Mouse (Mus musculus) lung, postnatal 36 days (tissue): ENCODE measurements around the gene Olfr463.

Experiments used
- DNase-seq: peaks from one replicate; pipeline ENCODE4 v3.0.0; 2022; ENCODE audit warnings: mixed read lengths

The Olfr463 gene

DNA sequence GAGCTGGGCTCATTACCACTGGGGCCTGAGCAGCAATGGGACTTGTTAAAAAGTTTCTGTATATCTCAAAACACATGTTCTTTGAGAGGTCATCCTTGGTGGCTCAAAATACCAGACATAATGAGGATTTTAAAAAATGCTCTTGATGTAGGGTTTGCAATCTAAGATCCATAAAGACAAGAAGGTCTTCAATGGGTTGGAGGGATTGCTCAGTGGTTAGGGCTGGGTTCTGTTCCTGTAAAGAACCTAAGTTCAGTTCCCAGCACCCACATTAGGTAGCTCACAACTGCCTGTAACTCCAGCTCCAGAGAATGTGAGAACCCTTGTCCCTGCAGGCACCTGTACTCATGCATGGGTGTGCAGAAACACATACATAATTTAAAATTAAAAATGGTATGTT lies at the start of gene Olfr463:
Olfr463 (minus strand) TSS at position 101 of the 400 bp plus-strand sequence.
- DNase-seq = no peak

GRCm38 (mm10) chr11:87935467-87935866 lies 38.3 kb upstream of the Olfr463 start:
- DNase-seq = no peak

- no peak for DNase-seq
These were observed 36.5 kb upstream of the Olfr463 start for GRCm38 (mm10) chr11:87933731-87934130.

DNA sequence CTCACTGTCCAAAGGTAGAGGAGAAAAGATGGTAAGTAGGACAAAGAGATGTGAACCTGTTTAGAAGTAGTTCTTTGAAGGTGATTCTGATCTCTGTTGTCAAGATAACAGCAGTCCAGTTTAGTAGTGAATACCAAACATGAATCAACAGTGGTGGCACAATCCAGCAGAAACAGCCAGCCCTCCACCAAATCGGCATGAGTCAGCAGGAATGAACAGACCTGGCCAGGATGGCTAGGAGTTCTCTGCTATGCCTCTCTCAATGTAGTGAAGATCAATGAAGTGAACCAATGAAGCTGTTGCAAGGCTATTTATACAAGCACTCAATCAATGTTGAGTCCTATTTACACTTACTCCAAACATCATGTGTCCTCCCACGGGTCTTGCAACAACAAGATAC lies 33.2 kb upstream of the Olfr463 start:
- no peak for DNase-seq

- DNase-seq = peak; percentile 3
These were observed 23.8 kb upstream of the Olfr463 start, which contains the start of gene Olfr464 for GRCm38 (mm10) chr11:87920966-87921365. TSS of gene Olfr464 (minus strand) at chr11:87920967.

DNA sequence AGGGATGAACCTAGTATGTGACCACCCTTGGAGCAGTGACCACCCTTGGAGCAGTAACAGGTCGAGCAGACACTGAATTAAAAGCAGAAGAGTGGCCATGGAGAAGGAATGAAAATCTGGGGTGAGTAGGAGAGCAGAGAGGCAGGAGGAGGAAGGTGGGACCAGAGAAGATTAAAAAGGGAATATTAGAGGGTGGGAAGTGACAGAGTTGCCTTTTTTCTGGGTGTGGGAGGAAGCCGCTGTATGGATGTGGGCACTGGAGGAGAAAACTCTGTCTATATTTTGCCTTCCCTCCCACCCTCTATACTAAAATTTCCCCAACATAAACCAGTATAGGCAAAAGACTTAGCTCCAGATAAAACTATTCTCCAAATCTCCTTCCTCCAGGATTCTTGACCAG lies 23.1 kb upstream of the Olfr463 start:
- no peak for DNase-seq

GRCm38 (mm10) chr11:87916005-87916404 lies 18.8 kb upstream of the Olfr463 start:
- DNase-seq = no peak

- DNase-seq = no peak
These were observed 7.1 kb upstream of the Olfr463 start for GRCm38 (mm10) chr11:87904331-87904730.

- no peak for DNase-seq
These were observed 5.0 kb downstream of the Olfr463 start, which contains the start of gene Olfr462 for GRCm38 (mm10) chr11:87892168-87892567. TSS of gene Olfr462 (minus strand) at chr11:87892268.

DNA sequence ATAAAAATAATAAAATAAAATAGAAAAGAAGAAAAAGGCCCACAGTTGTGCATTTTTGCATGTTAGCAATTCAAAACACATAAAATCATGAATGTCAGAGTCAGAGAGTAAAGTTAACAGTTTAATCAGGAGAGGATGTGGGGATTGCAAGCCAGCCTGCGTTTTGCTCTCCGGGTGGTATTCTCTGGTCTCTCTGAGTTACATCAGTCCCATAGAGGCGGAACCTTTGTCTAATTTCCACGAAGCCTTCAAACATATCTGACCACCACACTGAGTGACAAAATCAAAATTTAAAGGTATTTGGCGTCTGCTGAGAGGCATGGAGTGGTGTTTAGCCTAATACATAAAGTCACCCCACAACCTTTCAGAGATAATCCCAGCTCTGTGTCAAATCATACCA lies 12.3 kb downstream of the Olfr463 start:
- DNase-seq = no peak

DNA sequence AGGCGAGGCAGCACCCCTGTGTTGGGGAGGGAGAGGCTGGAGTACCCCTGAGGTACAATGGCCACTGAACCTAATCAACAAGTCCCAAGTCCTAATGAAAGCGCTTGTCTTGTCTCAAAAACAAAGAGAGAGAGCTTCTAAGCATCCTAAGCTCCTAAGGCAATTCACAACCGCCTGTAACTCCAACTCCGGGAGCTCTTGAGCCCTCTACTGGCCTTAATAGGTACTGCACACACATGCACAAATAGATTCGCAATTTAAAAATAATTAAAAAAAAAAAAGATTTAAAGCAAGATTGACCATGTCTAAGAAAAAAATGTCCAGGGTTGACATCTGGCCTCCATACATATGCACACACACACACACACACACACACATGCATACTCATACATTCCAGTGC lies 13.7 kb downstream of the Olfr463 start:
- peak; percentile 19 for DNase-seq

DNA sequence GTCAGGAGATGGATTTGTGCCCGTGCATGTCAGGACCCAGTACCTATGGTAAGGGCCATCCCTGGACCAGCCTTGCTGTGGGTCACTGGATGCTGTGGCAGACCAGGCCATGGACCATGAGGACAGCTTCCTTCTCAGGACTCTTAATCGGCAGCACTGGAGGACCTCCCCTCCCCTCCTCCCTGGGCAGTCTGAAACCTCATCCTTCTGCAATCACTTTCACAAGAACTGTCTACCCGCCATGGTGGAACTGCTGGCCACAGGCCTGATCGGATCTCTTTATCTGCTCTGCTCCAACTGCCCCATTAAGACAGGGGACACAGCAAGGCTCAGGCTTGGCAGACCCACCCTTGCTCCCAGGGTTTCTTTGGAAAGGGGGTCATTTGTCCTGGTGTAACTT lies 15.5 kb downstream of the Olfr463 start:
- DNase-seq = no peak

DNA sequence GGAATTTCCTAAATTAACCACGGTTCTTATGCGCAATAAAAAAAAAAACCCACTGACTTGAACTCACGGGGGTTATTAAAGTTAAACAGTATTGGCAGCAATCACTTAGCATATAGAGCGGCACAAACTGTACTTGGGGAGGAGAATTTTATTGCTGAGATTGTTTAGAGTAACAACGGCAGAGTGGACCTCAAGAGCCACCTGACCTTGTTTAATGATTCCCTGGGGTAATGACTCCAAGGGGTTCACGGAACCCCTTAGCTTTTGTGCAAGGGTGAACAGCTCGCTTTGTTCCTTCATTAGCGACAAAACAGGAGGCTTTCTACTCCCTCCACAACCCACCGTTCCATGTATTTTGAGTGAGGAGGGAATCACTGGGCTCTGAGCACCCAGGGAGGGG lies 17.4 kb downstream of the Olfr463 start:
- no peak for DNase-seq

DNA sequence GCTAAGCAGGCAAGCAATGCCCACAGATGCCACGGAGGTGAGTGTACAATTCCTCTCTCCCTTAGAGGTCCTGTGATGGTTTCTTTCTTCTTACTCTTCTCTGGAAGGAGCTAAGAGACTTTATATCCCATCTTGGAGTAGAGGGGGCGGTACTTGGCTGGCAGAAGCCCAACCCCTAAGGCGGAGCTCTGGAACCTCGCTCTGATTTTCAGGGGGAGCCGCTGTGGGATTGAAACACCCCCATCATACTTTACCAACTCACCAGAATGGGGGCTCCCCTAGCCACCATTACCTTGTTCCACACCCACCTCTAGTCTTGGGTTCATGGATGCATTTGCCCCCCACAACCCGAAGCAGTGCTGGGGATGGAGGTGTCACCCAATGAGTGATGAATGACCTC lies 21.8 kb downstream of the Olfr463 start, which contains the start of gene Epx:
Epx (minus strand) TSS at position 101 of the 400 bp plus-strand sequence.
- DNase-seq = no peak

GRCm38 (mm10) chr11:87871766-87872165 lies 25.4 kb downstream of the Olfr463 start:
- DNase-seq = no peak

DNA sequence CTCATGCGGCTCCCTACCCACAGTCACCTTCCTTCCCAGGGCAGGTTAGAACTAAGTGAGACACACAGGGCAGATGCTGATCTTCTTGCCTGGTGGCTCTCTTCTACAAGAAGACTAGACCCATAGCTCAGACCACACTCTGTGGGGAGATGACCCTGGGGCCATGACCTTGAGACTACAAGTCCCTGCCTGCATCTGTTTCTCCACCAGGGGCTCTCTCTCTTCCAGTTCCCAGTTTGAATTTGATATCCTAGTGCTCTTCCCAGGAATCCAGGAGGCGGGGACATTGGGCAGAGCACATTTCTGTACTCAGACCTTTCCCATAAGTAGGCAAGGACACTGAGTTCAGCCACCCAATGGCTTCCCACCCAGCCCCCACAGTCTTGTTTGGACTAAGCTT lies 27.1 kb downstream of the Olfr463 start:
- DNase-seq = no peak

DNA sequence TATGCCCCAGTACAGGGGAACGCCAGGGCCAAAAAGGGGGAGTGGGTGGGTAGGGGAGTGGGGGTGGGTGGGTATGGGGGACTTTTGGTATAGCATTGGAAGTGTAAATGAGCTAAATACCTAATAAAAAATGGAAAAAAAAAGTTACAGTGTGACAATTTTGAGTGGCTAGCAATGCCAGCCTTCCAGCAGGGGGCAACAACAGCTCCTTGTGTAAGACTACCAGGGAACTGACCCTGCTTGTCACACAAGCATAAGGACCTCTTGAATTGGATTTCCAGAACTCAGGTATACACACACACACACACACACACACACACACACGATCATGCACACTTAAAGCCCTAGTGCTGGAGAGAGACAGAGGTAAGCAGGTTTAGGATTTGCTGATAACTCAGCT lies 30.3 kb downstream of the Olfr463 start:
- DNase-seq = peak; percentile 29

GRCm38 (mm10) chr11:87862805-87863204 lies 34.4 kb downstream of the Olfr463 start:
- DNase-seq = no peak

DNA sequence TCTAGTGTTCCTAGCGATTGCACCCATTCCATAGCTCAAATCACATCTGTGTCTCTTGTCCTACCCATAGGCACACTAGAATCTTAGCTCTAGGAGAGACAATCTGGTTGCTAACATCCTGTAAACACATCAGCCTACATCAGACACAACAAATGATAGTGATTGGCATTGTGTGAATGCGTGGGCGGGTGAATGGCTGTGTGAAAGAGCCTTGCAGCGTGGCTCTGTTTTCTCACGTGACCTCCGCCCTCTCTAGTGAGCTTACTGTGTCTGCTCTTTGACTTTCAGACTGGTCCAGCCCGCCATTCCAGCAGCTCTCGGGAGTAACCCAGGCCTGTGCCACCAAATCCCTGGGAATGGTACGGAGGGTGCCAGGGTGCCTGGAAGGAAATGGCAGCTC lies 36.8 kb downstream of the Olfr463 start:
- DNase-seq = no peak

DNA sequence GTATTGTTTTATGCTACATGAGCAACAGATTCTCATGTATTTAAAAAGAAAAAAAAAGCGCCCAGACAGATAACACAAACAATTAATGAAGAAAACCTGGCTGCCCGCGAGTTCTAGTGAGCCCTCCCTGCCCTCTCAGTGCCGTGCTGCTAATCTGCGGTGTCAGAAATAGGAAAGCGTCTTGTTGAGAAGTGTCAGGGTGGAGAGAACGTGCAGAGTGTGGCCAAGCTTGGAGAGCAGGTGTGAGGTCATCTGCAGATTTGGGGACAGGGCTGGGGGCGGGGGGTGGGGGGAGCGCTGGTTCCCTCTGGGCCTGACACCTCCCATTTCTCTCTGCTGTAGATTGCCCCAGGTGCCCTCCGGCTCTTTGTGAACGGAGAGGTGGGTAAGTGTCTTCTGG lies 37.9 kb downstream of the Olfr463 start:
- DNase-seq = no peak

GRCm38 (mm10) chr11:87854550-87854949 lies 42.6 kb downstream of the Olfr463 start:
- DNase-seq = no peak

GRCm38 (mm10) chr11:87853597-87853954 lies 43.6 kb downstream of the Olfr463 start:
- peak; percentile 3 for DNase-seq

GRCm38 (mm10) chr11:87852690-87853596 lies 44.2 kb downstream of the Olfr463 start, which contains the start of gene Mks1:
TSS of gene Mks1 (plus strand) at chr11:87853215.
- peak; percentile 96 for DNase-seq

GRCm38 (mm10) chr11:87847884-87848283 lies 49.3 kb downstream of the Olfr463 start:
- no peak for DNase-seq
